Mouse (Mus musculus) adrenal gland, adult 2 months (tissue): Measurements from ENCODE around the gene Suclg1. TPM values are rescaled to one million over a fixed set of nuclear protein-coding genes. Genes with fewer than 3 reads are reported as not detected.

Experiments used
- DNase-seq: peaks from one replicate; pipeline ENCODE4 v3.0.0; 2021
- long read RNA-seq: library from polyadenylated mRNA; stranded (forward); transcript quantifications from one replicate; pipeline ENCODE4 v2.0.0, GENCODE M21; 2021
- polyA plus RNA-seq: library from polyadenylated mRNA; depleted of rRNA; stranded (reverse); fragments of >200 nt; gene quantifications from 2 replicates; pipeline ENCODE4 v1.2.3, GENCODE M21; 2012; rRNA removed
- total RNA-seq, 2 experiments: library from RNA; stranded (reverse); gene quantifications; 2 replicates each; pipeline ENCODE4 v1.2.3; 2021

Gene Suclg1
- total RNA-seq, result 100 to 1,000 TPM; 312 to 405 TPM
- 61.3 and 66.1 TPM in 2 replicates for polyA plus RNA-seq
- long read RNA-seq, transcript Suclg1-201 (9 exons, 1,519 nt), result major isoform, 342 of 366 reads
- long read RNA-seq, partial matches to known transcripts, result 19 of 366 reads
- long read RNA-seq, other reads (novel, unspliced or antisense), result 5 of 366 reads

- peak; percentile 91 for DNase-seq
These were observed at the start of gene Suclg1 for GRCm38 (mm10) chr6:73248237-73249048. Gene Suclg1 (plus strand): TSS chr6:73248382.

GRCm38 (mm10) chr6:73203724-73204123 is 44.5 kb upstream of the Suclg1 start:
- DNase-seq, result no peak

GRCm38 (mm10) chr6:73204937-73205336 is 43.2 kb upstream of the Suclg1 start:
- DNase-seq, result no peak

GRCm38 (mm10) chr6:73209598-73209997 is 38.6 kb upstream of the Suclg1 start:
- DNase-seq, result no peak

- DNase-seq, result no peak
These were observed 37.7 kb upstream of the Suclg1 start for GRCm38 (mm10) chr6:73210445-73210972.

- no peak for DNase-seq
These were observed 37.1 kb upstream of the Suclg1 start for GRCm38 (mm10) chr6:73211036-73211435.

GRCm38 (mm10) chr6:73211602-73212001 is 36.6 kb upstream of the Suclg1 start:
- DNase-seq, result no peak

- DNase-seq, result peak; percentile 93
These were observed 26.8 kb upstream of the Suclg1 start, which contains the start of gene Dnah6 for GRCm38 (mm10) chr6:73221189-73221957. Gene Dnah6 (minus strand): TSS chr6:73221651.

- DNase-seq, result no peak
These were observed 26.0 kb upstream of the Suclg1 start for GRCm38 (mm10) chr6:73221958-73222735.

- peak; percentile 92 for DNase-seq
These were observed 25.2 kb upstream of the Suclg1 start for GRCm38 (mm10) chr6:73222841-73223526.

- no peak for DNase-seq
These were observed 20.6 kb upstream of the Suclg1 start for GRCm38 (mm10) chr6:73227376-73228158.

- DNase-seq, result no peak
These were observed 19.8 kb upstream of the Suclg1 start for GRCm38 (mm10) chr6:73228408-73228807.

GRCm38 (mm10) chr6:73228881-73229280 is 19.3 kb upstream of the Suclg1 start:
- DNase-seq, result no peak

- DNase-seq, result no peak
These were observed 16.0 kb upstream of the Suclg1 start for GRCm38 (mm10) chr6:73232152-73232584.

- no peak for DNase-seq
These were observed 14.9 kb upstream of the Suclg1 start for GRCm38 (mm10) chr6:73233202-73233726.

- DNase-seq, result no peak
These were observed 13.8 kb upstream of the Suclg1 start for GRCm38 (mm10) chr6:73234302-73234900.

- no peak for DNase-seq
These were observed 12.5 kb upstream of the Suclg1 start for GRCm38 (mm10) chr6:73235650-73236049.

- no peak for DNase-seq
These were observed 1.4 kb upstream of the Suclg1 start for GRCm38 (mm10) chr6:73246821-73247220.

- DNase-seq, result no peak
These were observed 730 bp upstream of the Suclg1 start for GRCm38 (mm10) chr6:73247452-73247851.
